Mouse (Mus musculus) kidney, postnatal 0 days (tissue): ENCODE measurements around the gene Phpt1. TPM values are rescaled to one million over a fixed set of nuclear protein-coding genes. Genes with fewer than 3 reads are reported as not detected.

Experiments used
- ATAC-seq: fragments of 200-750 bp; cut with Nextera tagmentation; replicated peaks from 2 replicates; pipeline ENCODE4 v1.8.0; 2017; ENCODE audit warnings: low read depth, moderate number of reproducible peaks, moderate TSS enrichment, moderate library complexity; ENCODE audit not compliant: low FRiP score
- DNase-seq: peaks from one replicate; pipeline ENCODE4 v3.0.0-alpha.2; 2016; ENCODE audit warnings: low spot score
- H3K27ac ChIP-seq: fragments of 300-500 bp; sonication (generic); 2 replicates; pipeline ENCODE4 v1.5.1; 2014; ENCODE audit warnings: mild to moderate bottlenecking
- H3K27me3 ChIP-seq: fragments of 300-500 bp; sonication (generic); 2 replicates; pipeline ENCODE4 v1.6.1; 2014; ENCODE audit warnings: low read length, mixed read lengths; ENCODE audit not compliant: insufficient read depth
- H3K36me3 ChIP-seq: fragments of 300-500 bp; sonication (generic); 2 replicates; pipeline ENCODE4 v1.6.1; 2014; ENCODE audit warnings: low read length, mixed read lengths; ENCODE audit not compliant: insufficient read depth
- H3K4me1 ChIP-seq: fragments of 300-500 bp; sonication (generic); replicated peaks from 2 replicates; pipeline ENCODE4 v1.6.1; 2014; ENCODE audit warnings: antibody characterized with exemption, low read length, mixed read lengths; ENCODE audit not compliant: insufficient read depth
- H3K4me2 ChIP-seq: fragments of 300-500 bp; sonication (generic); 2 replicates; pipeline ENCODE4 v1.6.1; 2014; ENCODE audit warnings: mild to moderate bottlenecking, low read length, moderate library complexity, mixed read lengths
- H3K4me3 ChIP-seq: fragments of 300-500 bp; sonication (generic); replicated peaks from 2 replicates; pipeline ENCODE4 v1.5.1; 2014; ENCODE audit warnings: low read depth, low read length
- H3K9ac ChIP-seq: fragments of 300-500 bp; sonication (generic); 2 replicates; pipeline ENCODE4 v1.6.1; 2014; ENCODE audit warnings: low read depth, low read length
- H3K9me3 ChIP-seq: fragments of 300-500 bp; sonication (generic); replicated peaks from 2 replicates; pipeline ENCODE4 v1.6.1; 2016; ENCODE audit warnings: low read length, inconsistent platforms, mixed read lengths
- CTCF ChIP-seq: IDR thresholded peaks from 2 replicates; pipeline ENCODE4 v1.5.1; 2016; ENCODE audit warnings: antibody characterized with exemption, low read depth, mild to moderate bottlenecking, moderate library complexity
- WGBS: fragments of 180-500 bp; shearing (Covaris S2); extraction: QIAGEN DNeasy Blood & Tissue Kit; methylation state at CpG from one replicate; pipeline ENCODE4 v1.1.7; 2014; 5-methylcytosine and 5-hydroxymethylcytosine counted together
- polyA plus RNA-seq: library from polyadenylated mRNA; unstranded; fragments of >200 nt; fragmentation: Nextera tagmentation; extraction: Ambion mirVana; gene quantifications from 2 replicates; pipeline ENCODE4 v1.2.1, GENCODE M21; 2015

Gene Phpt1
- polyA plus RNA-seq, 1 experiment from 2014 or later = 197 TPM

- peak; percentile 99 for DNase-seq
- H3K9ac ChIP-seq = peak within 1 kb of the TSS; percentile 73
- H3K27ac ChIP-seq = peak within 1 kb of the TSS; percentile 73
- no peaks in the 10 kb centered on the region for H3K27me3 ChIP-seq
- peak within 1 kb of the TSS; percentile 67 for H3K4me3 ChIP-seq
- 0 out of 2 replicates have a peak, but pooled peaks cover under 1% of the 10 kb centered on the region for H3K4me1 ChIP-seq
- TF ChIP-seq CTCF = no peak
- H3K36me3 ChIP-seq = no peaks in the 10 kb centered on the region
- 3% methylated on average over 48 of the region's 48 CpGs for WGBS
- peak; percentile 99 for ATAC-seq
- H3K9me3 ChIP-seq = no peaks in the 10 kb centered on the region
- peak within 1 kb of the TSS; percentile 76 for H3K4me2 ChIP-seq
These were observed 28.1 kb downstream of the Phpt1 start, which contains the start of gene Traf2 for GRCm38 (mm10) chr2:25546811-25547491. Gene Traf2, minus strand, starts transcription at chr2:25546940.

GRCm38 (mm10) chr2:25545996-25546810, 28.8 kb downstream of the Phpt1 start:
- Histone ChIP-seq H3K27me3 (no peaks in the 10 kb centered on the region), H3K27ac (peak overlapping the region; percentile 73), H3K4me2 (peak overlapping the region; percentile 76), H3K9ac (peak overlapping the region; percentile 73), H3K9me3 (no peaks in the 10 kb centered on the region), H3K4me1 (0 out of 2 replicates have a peak, but pooled peaks cover 5% of the 10 kb centered on the region), H3K36me3 (no peaks in the 10 kb centered on the region), H3K4me3 (peak overlapping the region; percentile 67)
- DNase-seq = peak; percentile 11
- no peak for TF ChIP-seq CTCF
- WGBS = 6% methylated on average over 43 of the region's 43 CpGs
- peak; percentile 59 for ATAC-seq

GRCm38 (mm10) chr2:25541644-25542367, 33.2 kb downstream of the Phpt1 start:
- Histone ChIP-seq H3K9me3 (no peaks in the 10 kb centered on the region), H3K4me2 (no peak overlapping the region), H3K27ac (peak overlapping the region; percentile 82), H3K4me3 (no peak overlapping the region), H3K27me3 (no peaks in the 10 kb centered on the region), H3K4me1 (peaks cover 8% of the 10 kb centered on the region; the same call in 1 of the 2 replicates), H3K36me3 (peaks cover 14% of the 10 kb centered on the region; the same call in 1 of the 2 replicates), H3K9ac (no peak overlapping the region)
- ATAC-seq = 0 out of 2 replicates have a peak, but pooled peaks have one; percentile 4
- DNase-seq = no peak
- WGBS = 37% methylated on average over 10 of the region's 10 CpGs
- TF ChIP-seq CTCF = no peak

GRCm38 (mm10) chr2:25540541-25540948, 34.5 kb downstream of the Phpt1 start:
- Histone ChIP-seq H3K27ac (peak overlapping the region; percentile 82), H3K9ac (no peak overlapping the region), H3K4me3 (no peak overlapping the region), H3K4me2 (no peak overlapping the region), H3K9me3 (no peaks in the 10 kb centered on the region), H3K27me3 (no peaks in the 10 kb centered on the region), H3K36me3 (peaks cover 24% of the 10 kb centered on the region; the same call in 1 of the 2 replicates), H3K4me1 (peaks cover 8% of the 10 kb centered on the region; the same call in 1 of the 2 replicates)
- DNase-seq = no peak
- ATAC-seq = peak; percentile 64
- no peak for TF ChIP-seq CTCF
- 70% methylated on average over 4 of the region's 4 CpGs for WGBS

GRCm38 (mm10) chr2:25536531-25536930, 38.5 kb downstream of the Phpt1 start:
- DNase-seq = no peak
- H3K27ac ChIP-seq = no peak overlapping the region
- peaks cover 4% of the 10 kb centered on the region; the same call in 1 of the 2 replicates for H3K4me1 ChIP-seq
- peaks cover 46% of the 10 kb centered on the region; the same call in 1 of the 2 replicates for H3K36me3 ChIP-seq
- no peak overlapping the region for H3K4me3 ChIP-seq
- ATAC-seq = no peak
- 84% methylated on average over 8 of the region's 8 CpGs for WGBS
- no peak overlapping the region for H3K4me2 ChIP-seq
- no peaks in the 10 kb centered on the region for H3K27me3 ChIP-seq
- no peak overlapping the region for H3K9ac ChIP-seq
- TF ChIP-seq CTCF = no peak
- no peaks in the 10 kb centered on the region for H3K9me3 ChIP-seq

GRCm38 (mm10) chr2:25534866-25535182, 40.2 kb downstream of the Phpt1 start:
- Histone ChIP-seq H3K27ac (no peak overlapping the region), H3K9me3 (no peaks in the 10 kb centered on the region), H3K9ac (no peak overlapping the region), H3K36me3 (peaks cover 58% of the 10 kb centered on the region; the same call in 1 of the 2 replicates), H3K27me3 (no peaks in the 10 kb centered on the region), H3K4me3 (no peak overlapping the region), H3K4me1 (no peaks in the 10 kb centered on the region; the same call in 1 of the 2 replicates), H3K4me2 (no peak overlapping the region)
- DNase-seq (no peak), ATAC-seq (no peak)
- WGBS = 94% methylated on average over 2 of the region's 2 CpGs
- TF ChIP-seq CTCF = no peak
